8 mouse cellular contexts compared by ENCODE assay signal in genomic region chr11:120988410-120988809, GRCm38 (mm10). TPM values are rescaled to one million over a fixed set of nuclear protein-coding genes. Genes with fewer than 3 reads are reported as not detected.
DNase-seq lines count a peak whose midpoint lies in the region; ATAC-seq and TF ChIP-seq lines count a peak whose summit lies in the region.
"Had no signal": no experiment of that assay in that cellular context is flagged by ENCODE, and none has a peak within 500 bp of the region (broad histone marks: within the 10 kb centered on the region; RNA-seq: fewer than 3 reads in every experiment).

No protein-coding gene starts in this region.

- WGBS in lung, embryonic 16.5 days: 66% methylated on average over 4 of the region's 4 CpGs
- 71% methylated on average over 4 of the region's 4 CpGs for WGBS in forebrain, embryonic 14.5 days
- WGBS in limb, embryonic 14.5 days: 90% methylated on average over 4 of the region's 4 CpGs
- WGBS in stomach, embryonic 15.5 days: 76% methylated on average over 4 of the region's 4 CpGs

- TF ChIP-seq POLR2A in limb, embryonic 14.5 days (IDR thresholded peaks at IDR 0.05; ENCODE audit: borderline replicate concordance, extremely low read depth, insufficient read depth, insufficient read length): no peak

- no peaks in the 10 kb centered on the region for H3K27me3 ChIP-seq in lung, embryonic 16.5 days (ENCODE audit: control insufficient read depth, insufficient read depth, low read depth, low read length)
- no peaks in the 10 kb centered on the region for H3K27me3 ChIP-seq in forebrain, embryonic 14.5 days (replicated peaks; ENCODE audit: control insufficient read depth, insufficient read depth, low read length)
- no peaks in the 10 kb centered on the region for H3K27me3 ChIP-seq in limb, embryonic 14.5 days (ENCODE audit: control insufficient read depth, insufficient read depth, low read length)
- H3K27me3 ChIP-seq in stomach, embryonic 15.5 days (replicated peaks): no peaks in the 10 kb centered on the region

- H3K36me3 ChIP-seq in lung, embryonic 16.5 days (ENCODE audit: control insufficient read depth, insufficient read depth, low read length): peaks cover 12% of the 10 kb centered on the region
- H3K36me3 ChIP-seq in forebrain, embryonic 14.5 days (ENCODE audit: control insufficient read depth, insufficient read depth, low read length): peaks cover 20% of the 10 kb centered on the region; the same call in 1 of the 2 replicates
- peaks cover 29% of the 10 kb centered on the region for H3K36me3 ChIP-seq in limb, embryonic 14.5 days (ENCODE audit: control insufficient read depth, insufficient read depth, low read length)
- no peaks in the 10 kb centered on the region for H3K36me3 ChIP-seq in stomach, embryonic 15.5 days

- H3K4me1 ChIP-seq in lung, embryonic 16.5 days (replicated peaks; ENCODE audit: control insufficient read depth, insufficient read depth, low read length): peaks cover 29% of the 10 kb centered on the region
- H3K4me1 ChIP-seq in forebrain, embryonic 14.5 days (ENCODE audit: control insufficient read depth, insufficient read depth, low read length): peaks cover 32% of the 10 kb centered on the region
- peaks cover 23% of the 10 kb centered on the region for H3K4me1 ChIP-seq in limb, embryonic 14.5 days (ENCODE audit: control insufficient read depth, insufficient read depth, low read length)
- peaks cover 34% of the 10 kb centered on the region for H3K4me1 ChIP-seq in stomach, embryonic 15.5 days

- no peak overlapping the region for H3K27ac ChIP-seq in lung, embryonic 16.5 days (ENCODE audit: low read length)
- no peak overlapping the region for H3K27ac ChIP-seq in forebrain, embryonic 14.5 days (ENCODE audit: low read depth, low read length)
- H3K27ac ChIP-seq in limb, embryonic 14.5 days (replicated peaks; ENCODE audit: low read depth, low read length): no peak overlapping the region
- H3K27ac ChIP-seq in stomach, embryonic 15.5 days: 0 out of 2 replicates have a peak overlapping the region, but pooled peaks have one; percentile 28

- no peaks in the 10 kb centered on the region for H3K9me3 ChIP-seq in lung, embryonic 16.5 days (ENCODE audit: control insufficient read depth, low read length)
- no peaks in the 10 kb centered on the region for H3K9me3 ChIP-seq in forebrain, embryonic 14.5 days (replicated peaks; ENCODE audit: control insufficient read depth, low read length)
- H3K9me3 ChIP-seq in limb, embryonic 14.5 days (ENCODE audit: control insufficient read depth, low read length): no peaks in the 10 kb centered on the region
- H3K9me3 ChIP-seq in stomach, embryonic 15.5 days: no peaks in the 10 kb centered on the region

- ATAC-seq in lung, embryonic 16.5 days (ENCODE audit: low read depth): no peak
- no peak for ATAC-seq in forebrain, embryonic 14.5 days
- ATAC-seq in limb, embryonic 14.5 days (ENCODE audit: low FRiP score, low read depth): no peak
- ATAC-seq in stomach, embryonic 15.5 days (ENCODE audit: insufficient read depth, low FRiP score, low read depth): no peak

- no peak overlapping the region for H3K4me3 ChIP-seq in lung, embryonic 16.5 days (ENCODE audit: low read length)
- H3K4me3 ChIP-seq in forebrain, embryonic 14.5 days (ENCODE audit: low read depth, low read length): no peak overlapping the region
- H3K4me3 ChIP-seq in limb, embryonic 14.5 days (replicated peaks; ENCODE audit: low read length): 0 out of 2 replicates have a peak overlapping the region, but pooled peaks have one; percentile 12
- no peak overlapping the region for H3K4me3 ChIP-seq in stomach, embryonic 15.5 days (replicated peaks)

- H3K4me2 ChIP-seq in lung, embryonic 16.5 days (ENCODE audit: low read depth, low read length): peak overlapping the region; percentile 97
- H3K4me2 ChIP-seq in forebrain, embryonic 14.5 days (ENCODE audit: low read length): peak overlapping the region; percentile 92; the same call in 1 of the 2 replicates
- no peak overlapping the region for H3K4me2 ChIP-seq in limb, embryonic 14.5 days (replicated peaks; ENCODE audit: low read depth, low read length, severe bottlenecking)
- peak overlapping the region; percentile 87; the same call in 1 of the 2 replicates for H3K4me2 ChIP-seq in stomach, embryonic 15.5 days

- H3K9ac ChIP-seq in lung, embryonic 16.5 days (ENCODE audit: low read length): no peak overlapping the region
- peak overlapping the region; percentile 100; the same call in 1 of the 2 replicates for H3K9ac ChIP-seq in forebrain, embryonic 14.5 days (ENCODE audit: low read length)
- H3K9ac ChIP-seq in limb, embryonic 14.5 days (ENCODE audit: low read depth, low read length, severe bottlenecking): no peak overlapping the region
- H3K9ac ChIP-seq in stomach, embryonic 15.5 days: no peak overlapping the region

- DNase-seq in lung, postnatal 14 days: no peak
- no peak for DNase-seq in forebrain, embryonic 14.5 days (ENCODE audit: low spot score)
- DNase-seq in limb, embryonic 14.5 days (ENCODE audit: low spot score): no peak
- DNase-seq in spleen, postnatal 4 days (ENCODE audit: low spot score in 2 of 2): no peak
- DNase-seq in layer of hippocampus, adult 9-10 months (ENCODE audit: low spot score): no peak
- DNase-seq: cerebellum, postnatal 10 days had no signal

RNA-seq across cellular contexts. Expression of gene Csnk1d, which starts 2.7 kb away (rescaled TPM):
- polyA plus RNA-seq in lung, embryonic 16.5 days (2015; fragmentation: Nextera tagmentation; extraction: Ambion mirVana): 120 and 121 TPM in 2 replicates
- polyA plus RNA-seq in forebrain, embryonic 14.5 days (2014; fragmentation: Nextera tagmentation; extraction: Ambion mirVana): 51.5 and 59.6 TPM in 2 replicates
- 140 and 148 TPM in 2 replicates for polyA plus RNA-seq in limb, embryonic 14.5 days (2012; rRNA removed)
- 65.8 and 74.9 TPM in 2 replicates for polyA plus RNA-seq in limb, embryonic 14.5 days (2014; fragmentation: Nextera tagmentation; extraction: Ambion mirVana)
- 110 and 119 TPM in 2 replicates for polyA plus RNA-seq in stomach, embryonic 15.5 days (2015; fragmentation: Nextera tagmentation; extraction: Ambion mirVana)

RNA-seq across cellular contexts. Expression of gene Slc16a3, which starts 40.1 kb away (rescaled TPM):
- 52.2 and 62.5 TPM in 2 replicates for polyA plus RNA-seq in lung, embryonic 16.5 days (2015; fragmentation: Nextera tagmentation; extraction: Ambion mirVana)
- 3.8 and 5.6 TPM in 2 replicates for polyA plus RNA-seq in forebrain, embryonic 14.5 days (2014; fragmentation: Nextera tagmentation; extraction: Ambion mirVana)
- polyA plus RNA-seq in limb, embryonic 14.5 days (2012; rRNA removed): 69.5 and 111 TPM in 2 replicates
- polyA plus RNA-seq in limb, embryonic 14.5 days (2014; fragmentation: Nextera tagmentation; extraction: Ambion mirVana): 36.3 and 36.4 TPM in 2 replicates
- polyA plus RNA-seq in stomach, embryonic 15.5 days (2015; fragmentation: Nextera tagmentation; extraction: Ambion mirVana): 57.7 and 60.4 TPM in 2 replicates

RNA-seq across cellular contexts. Expression of gene Cd7, which starts 50.8 kb away (rescaled TPM):
- 1.3 and 1.8 TPM in 2 replicates for polyA plus RNA-seq in lung, embryonic 16.5 days (2015; fragmentation: Nextera tagmentation; extraction: Ambion mirVana)
- not detected in 2 replicates for polyA plus RNA-seq in forebrain, embryonic 14.5 days (2014; fragmentation: Nextera tagmentation; extraction: Ambion mirVana)
- 0.36 and 0.69 TPM in 2 replicates for polyA plus RNA-seq in limb, embryonic 14.5 days (2012; rRNA removed)
- polyA plus RNA-seq in limb, embryonic 14.5 days (2014; fragmentation: Nextera tagmentation; extraction: Ambion mirVana): 0.19 and 0.21 TPM in 2 replicates
- 2.6 and 3.3 TPM in 2 replicates for polyA plus RNA-seq in stomach, embryonic 15.5 days (2015; fragmentation: Nextera tagmentation; extraction: Ambion mirVana)

RNA-seq across cellular contexts. Expression of gene Ccdc57, which starts 55.7 kb away (rescaled TPM):
- polyA plus RNA-seq in lung, embryonic 16.5 days (2015; fragmentation: Nextera tagmentation; extraction: Ambion mirVana): 6.4 TPM in 2 replicates
- polyA plus RNA-seq in forebrain, embryonic 14.5 days (2014; fragmentation: Nextera tagmentation; extraction: Ambion mirVana): 5.0 and 6.5 TPM in 2 replicates
- 5.4 and 7.1 TPM in 2 replicates for polyA plus RNA-seq in limb, embryonic 14.5 days (2012; rRNA removed)
- polyA plus RNA-seq in limb, embryonic 14.5 days (2014; fragmentation: Nextera tagmentation; extraction: Ambion mirVana): 3.8 and 5.1 TPM in 2 replicates
- 4.5 and 5.6 TPM in 2 replicates for polyA plus RNA-seq in stomach, embryonic 15.5 days (2015; fragmentation: Nextera tagmentation; extraction: Ambion mirVana)
